Mouse (Mus musculus) testis, postnatal 14 days (tissue): ENCODE results near the gene Slc39a5.
A peak's percentile ranks its signal among the peaks of the same experiment; 100 is the strongest.

ENCODE experiments used
- DNase-seq: peaks from one replicate; pipeline ENCODE4 v3.0.0; 2021; ENCODE audit warnings: low spot score

Gene Slc39a5

DNA sequence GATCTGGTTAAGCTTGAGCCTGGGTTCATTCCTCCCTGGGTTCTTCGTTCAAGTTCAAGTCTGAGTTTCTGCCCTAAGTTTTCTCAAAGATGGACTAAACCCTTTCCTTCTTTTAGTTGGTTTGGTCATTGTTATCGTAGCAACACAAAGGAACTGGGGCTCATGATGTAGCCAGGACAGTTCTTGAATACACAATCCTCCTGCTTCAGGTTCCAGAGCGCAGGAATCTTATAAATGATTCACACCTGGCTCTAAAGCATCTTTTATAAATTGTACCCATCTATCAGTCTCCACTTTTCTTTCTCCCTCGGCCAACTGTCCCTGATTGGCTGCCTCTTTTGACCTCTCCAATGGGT is 25.0 kb downstream of the Slc39a5 start:
- no peak for DNase-seq

DNA sequence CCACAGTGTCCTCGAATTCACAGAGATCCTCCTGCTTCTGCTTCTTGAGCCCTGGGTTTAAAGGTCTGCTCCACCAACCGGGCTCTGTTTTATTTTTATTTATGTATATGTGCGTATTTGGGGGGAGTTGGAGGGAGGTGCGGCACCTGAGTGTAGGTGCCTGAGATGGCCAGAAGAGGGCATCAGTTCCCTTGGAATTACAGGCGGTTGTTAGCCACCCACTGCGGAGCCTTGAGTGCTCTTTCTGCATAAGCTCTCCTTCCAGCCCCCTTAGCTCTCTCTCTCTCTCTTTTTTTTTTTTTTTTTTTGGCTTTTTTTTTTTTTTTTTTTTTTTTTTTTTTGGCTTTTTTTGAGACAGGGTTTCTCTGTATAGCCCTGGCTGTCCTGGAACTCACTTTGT is 26.6 kb downstream of the Slc39a5 start:
- DNase-seq: peak; percentile 53

DNA sequence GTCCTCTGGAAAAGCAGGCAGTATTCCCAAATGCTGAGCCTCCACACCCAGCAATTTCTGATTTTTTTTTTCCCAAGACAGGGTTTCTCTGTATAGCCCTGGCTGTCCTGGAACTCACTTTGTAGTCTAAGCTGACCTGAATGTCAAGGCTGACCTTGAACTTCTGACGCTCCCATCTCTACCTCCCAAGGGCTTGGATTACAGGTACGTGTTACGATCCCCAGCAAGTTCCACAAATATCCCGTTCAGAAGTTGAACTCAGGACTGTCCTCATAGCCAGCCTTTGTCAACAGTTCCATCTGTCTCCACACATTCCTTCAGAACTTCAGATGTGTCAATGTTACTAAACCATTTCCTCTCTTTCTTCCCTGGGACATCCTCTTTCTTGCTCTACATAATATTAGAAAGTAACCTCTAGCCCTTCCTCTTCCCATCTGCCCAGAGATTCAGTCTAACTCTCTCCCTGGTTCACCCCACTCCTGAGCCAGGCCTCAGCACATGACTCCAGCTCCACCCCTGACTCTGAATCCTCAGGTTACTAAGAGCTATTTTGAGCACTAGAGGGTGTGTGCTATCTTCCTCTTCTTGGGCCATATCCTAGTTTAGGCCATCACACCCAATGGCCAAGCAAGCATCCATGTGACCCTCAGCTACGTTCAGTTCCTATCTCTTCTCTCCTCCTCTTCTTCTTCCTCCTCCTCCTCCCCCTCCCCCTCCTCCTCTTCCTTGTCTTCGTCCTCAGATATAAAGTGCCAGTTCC is 27.9 kb downstream of the Slc39a5 start:
- DNase-seq: no peak

DNA sequence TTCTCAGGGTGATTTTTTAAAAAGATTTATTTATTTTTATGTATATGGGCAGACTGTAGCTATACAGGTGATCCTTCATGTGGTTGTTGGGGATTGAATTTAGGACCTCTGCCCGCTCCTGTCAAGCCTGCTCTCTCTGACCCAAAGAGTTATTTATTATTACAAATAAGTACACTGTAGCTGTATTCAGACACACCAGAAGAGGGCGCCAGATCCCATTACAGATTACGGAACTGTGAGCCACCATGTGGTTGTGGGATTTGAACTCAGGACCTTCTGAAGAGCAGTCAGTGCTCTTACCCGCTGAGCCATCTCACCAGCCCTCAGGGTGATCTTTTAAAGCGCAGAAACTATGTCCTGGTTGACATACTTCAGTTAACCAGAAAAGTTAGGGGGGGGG is 28.9 kb downstream of the Slc39a5 start:
- no peak for DNase-seq

DNA sequence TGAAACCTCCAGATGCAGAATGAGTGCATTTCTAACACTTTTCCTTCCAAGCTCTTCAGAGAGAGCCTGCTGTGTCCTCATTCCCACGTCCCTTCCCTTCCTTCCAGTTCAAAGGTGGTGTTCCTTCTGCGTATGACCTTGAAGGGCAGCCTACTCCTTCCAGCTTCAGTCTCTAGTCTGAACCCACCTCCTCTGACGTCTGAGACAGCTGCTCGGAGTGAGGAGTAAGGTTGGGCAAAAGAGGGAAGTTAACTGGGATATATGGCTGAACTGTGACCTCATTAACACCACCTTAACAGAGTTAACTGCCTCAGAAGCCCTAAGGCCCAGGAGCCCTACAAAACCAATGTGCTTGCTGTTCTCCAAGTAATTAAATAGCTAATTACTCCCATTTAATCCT is 30.4 kb downstream of the Slc39a5 start:
- no peak for DNase-seq

DNA sequence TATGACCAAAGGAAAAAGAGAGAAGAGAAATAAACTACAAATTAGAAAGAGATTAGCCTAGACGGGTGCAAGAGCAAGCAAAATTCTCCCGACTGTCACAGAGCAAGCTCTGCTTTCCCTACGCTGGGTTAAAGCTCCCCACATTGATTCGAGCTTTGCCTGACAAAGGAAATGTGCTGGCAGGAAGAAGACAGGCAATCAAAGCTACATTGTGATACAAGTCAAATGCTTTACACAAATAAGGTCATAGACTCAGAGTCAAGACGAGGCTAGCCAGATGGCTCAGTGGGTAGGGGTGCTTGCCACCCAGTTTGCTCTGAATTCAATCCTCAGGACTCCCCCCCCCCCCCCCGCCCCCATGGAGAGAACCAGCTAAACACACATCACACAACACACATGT is 31.0 kb downstream of the Slc39a5 start:
- DNase-seq: no peak

DNA sequence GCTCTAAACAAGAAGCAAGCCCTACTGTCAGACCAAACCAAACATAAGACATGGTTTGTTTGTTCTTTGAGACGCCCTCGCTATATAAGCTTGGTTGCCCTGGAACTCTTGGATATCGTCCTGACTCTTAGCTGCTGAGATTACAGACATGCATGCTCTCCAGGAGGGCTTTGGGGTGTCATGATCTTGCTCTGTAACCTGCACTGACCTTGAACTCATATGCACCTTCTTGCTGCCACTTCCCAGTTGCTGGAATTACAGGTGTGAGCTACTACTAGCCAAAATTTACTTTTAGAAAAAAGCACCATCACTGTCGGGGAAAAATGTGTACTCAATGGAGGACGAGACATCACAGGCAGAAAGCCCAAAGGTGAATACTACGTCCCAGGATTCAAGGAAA is 31.4 kb downstream of the Slc39a5 start:
- DNase-seq: no peak

DNA sequence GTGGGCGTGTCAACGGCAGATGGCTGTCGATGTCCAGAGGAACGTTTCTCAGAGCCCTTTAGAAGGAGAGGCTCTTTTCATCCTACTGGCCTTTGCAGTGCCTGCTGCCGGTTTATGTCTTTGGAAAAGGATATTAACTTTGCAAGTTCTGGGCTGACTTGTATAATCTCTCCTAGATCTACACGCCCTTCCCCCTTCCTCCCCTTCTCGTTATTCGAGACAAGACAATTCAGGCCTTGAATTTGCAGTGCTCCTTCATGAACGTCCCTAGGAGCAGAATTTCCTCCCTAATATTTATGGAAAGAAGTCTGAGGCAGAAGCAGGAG is 31.8 kb downstream of the Slc39a5 start:
- no peak for DNase-seq

DNA sequence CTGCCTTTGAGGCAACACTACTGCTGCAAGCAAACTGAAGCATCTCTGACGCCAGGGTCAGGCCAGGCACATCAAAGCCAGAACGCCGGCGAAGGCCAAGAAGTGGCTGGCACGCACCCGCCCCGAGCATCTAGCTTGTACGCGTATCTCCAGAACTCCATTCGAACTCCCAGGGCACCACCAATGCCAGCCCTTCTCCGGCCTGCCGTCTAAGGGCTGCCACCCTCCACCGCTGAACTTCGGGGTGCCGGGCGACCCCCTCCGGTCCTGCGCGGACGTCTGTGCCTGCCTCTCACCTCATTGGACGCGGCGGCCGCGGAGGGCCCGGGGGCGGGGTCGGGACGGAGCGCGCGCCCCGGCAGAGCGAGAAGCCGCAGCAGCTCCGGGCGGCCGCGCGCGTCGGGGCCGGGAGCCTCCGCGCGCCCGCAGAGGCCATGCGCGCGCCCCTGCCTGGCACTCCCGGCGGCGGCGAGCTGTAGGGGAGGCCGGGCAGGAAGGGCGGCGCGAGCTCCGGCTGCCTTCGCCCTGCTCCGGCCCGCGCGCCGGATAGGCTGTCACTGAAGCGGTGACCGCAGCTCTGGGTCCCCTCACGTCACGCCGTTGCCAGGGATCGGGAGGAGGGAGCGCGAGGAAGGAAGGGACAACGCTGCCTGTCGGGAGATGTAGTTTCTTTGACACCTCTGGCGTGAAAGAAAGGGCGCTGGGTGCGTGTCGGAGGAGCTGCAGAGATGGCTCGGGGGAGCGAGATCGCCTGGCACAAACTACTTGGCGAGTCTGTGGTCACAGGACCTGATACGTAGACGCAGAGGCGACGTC is 32.4 kb downstream of the Slc39a5 start, which contains the start of gene Coq10a:
Coq10a (minus strand) TSS at position 596 of the 816 bp plus-strand sequence.
- peak; percentile 89 for DNase-seq

DNA sequence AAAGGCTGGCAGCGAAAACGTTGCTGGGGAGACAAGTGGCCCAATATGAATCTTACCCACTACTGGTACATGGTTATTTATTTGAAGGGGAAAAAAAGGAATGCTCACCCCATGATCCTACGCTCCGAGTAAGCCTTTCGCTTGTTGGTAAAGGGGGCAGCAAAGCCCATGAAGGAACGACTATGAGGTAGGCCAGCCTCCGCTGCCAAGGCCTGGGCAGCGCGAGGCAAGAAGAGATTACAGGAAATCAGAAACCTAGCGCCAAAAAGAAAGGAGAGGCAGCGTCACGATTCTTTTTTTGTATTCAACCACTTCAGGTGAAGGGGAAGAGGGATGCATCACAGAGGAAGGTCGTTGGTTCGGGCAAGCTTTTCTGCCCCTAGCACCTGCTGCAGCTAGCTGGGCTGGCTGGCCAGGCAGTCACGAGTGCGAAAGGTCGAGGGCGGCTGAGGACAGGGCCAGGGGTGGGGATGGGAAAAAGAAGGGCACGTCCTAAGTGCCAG is 33.1 kb downstream of the Slc39a5 start:
- no peak for DNase-seq

DNA sequence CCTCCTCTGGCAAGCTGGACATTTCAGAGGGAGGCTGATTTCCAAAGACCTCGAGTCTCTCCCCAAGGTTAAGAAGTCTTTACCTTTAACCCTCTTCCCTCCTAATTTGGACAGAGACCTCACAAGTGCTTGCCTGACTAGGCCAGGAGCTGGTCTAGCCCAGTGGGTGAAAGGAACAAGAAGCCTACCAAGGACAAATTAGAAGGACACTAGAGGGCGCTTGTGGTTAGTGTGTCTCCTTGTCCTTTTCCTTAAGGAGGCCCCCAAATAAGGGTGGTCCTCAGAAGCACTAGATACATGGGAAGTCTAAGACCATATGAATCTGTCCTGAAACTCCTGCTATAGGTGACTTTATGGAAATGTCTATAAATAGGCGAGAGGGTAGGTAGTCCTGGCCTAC is 38.5 kb downstream of the Slc39a5 start:
- DNase-seq: no peak

DNA sequence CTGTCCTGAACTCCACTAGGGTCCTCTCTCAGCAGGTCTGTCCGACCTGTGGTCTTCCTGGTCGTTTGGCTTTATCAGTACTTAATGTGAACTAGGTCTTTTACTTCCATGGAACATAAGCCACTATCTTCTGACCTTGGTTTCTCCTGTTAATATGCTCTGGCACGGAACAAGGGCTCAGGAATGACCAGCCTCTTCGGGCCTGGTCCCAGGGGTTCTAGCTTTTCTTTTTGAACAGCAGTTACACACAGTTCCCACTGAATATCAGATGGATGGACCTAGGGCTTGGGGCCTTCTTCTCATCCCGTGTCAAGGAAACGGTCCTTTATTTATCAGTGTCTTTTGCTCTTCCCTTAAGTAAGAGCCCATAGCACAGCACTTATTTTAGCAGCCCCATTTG is 39.2 kb downstream of the Slc39a5 start:
- DNase-seq: no peak

DNA sequence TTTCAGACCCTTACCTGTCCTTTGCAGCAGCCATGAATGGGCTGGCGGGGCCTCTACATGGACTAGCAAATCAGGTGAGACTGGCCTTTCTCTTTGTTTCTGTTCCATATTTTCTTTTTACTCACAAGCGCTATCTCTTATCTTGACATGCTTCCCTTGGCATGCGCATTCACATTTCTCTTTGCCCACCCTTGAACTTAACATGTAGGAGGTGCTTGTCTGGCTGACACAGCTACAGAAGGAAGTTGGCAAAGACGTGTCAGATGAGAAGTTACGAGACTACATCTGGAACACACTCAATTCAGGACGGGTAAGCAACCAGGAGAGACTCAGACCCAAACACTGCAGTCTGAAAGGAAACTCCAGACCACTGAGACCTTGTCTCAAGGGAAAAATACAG is 41.8 kb downstream of the Slc39a5 start:
- no peak for DNase-seq

DNA sequence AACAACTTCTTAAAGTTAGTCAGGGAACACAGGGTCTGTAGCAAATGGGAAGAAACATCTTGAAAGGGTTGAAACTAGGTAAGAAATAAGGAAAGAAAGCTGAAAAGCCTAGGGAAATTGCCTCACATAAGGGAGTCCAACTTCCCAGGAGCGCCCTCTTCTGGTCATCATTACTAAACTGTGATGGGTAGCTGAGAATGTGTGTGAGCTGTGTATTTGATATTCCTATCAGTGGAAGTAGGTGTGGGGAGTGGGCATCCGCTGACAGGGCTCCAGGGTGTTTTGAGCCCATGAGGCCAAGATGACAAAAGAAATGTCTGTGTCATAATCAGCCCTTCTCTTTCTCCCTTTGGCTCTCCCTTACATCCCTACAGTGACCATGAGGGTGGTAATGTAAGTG is 42.2 kb downstream of the Slc39a5 start:
- DNase-seq: no peak

DNA sequence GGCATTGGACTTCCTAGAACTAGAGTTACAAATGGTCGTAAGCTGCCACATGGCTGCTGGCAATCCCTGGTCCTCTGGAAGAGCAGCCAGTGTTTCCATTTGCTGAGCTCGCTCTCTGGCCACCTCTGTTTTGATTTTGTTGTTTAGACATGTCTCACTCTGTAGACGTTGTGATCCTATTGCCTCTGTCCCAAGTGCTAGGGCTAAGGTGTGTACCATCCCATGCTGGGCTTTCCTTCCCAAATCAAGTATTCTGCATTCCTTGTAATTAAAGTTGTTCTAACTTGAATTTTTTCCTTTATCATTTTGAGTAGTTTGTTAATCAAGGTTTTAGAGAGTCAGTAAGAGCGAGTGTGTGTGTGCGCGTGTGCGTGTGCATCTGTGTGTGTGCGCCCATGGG is 53.5 kb downstream of the Slc39a5 start:
- no peak for DNase-seq
